Mouse (Mus musculus) liver, adult 2 months (tissue): ENCODE results near the gene D10Jhu81e. TPM values are rescaled to one million over a fixed set of nuclear protein-coding genes. Genes with fewer than 3 reads are reported as not detected.

ENCODE experiments used
- DNase-seq: peaks from one replicate; pipeline ENCODE4 v3.0.0-alpha.2; 2011; ENCODE audit warnings: low read depth, low spot score; ENCODE audit errors: extremely low read depth
- H3K27ac ChIP-seq: fragments of 200-500 bp; replicated peaks from 2 replicates; pipeline ENCODE4 v1.5.1; 2012; ENCODE audit warnings: low read depth, mild to moderate bottlenecking, control low read depth, inconsistent platforms, low read length; ENCODE audit not compliant: insufficient read depth
- H3K27me3 ChIP-seq: fragments of 200-500 bp; 2 replicates; pipeline ENCODE4 v1.6.1; 2012; ENCODE audit warnings: mild to moderate bottlenecking, moderate library complexity, low read length, inconsistent platforms; ENCODE audit not compliant: control insufficient read depth, insufficient read depth
- H3K36me3 ChIP-seq: fragments of 200-500 bp; 2 replicates; pipeline ENCODE4 v1.6.1; 2012; ENCODE audit warnings: low read length, inconsistent platforms; ENCODE audit not compliant: control insufficient read depth, insufficient read depth
- H3K4me1 ChIP-seq: fragments of 200-500 bp; 2 replicates; pipeline ENCODE4 v1.6.1; 2011; ENCODE audit warnings: low read length; ENCODE audit not compliant: control insufficient read depth, insufficient read depth
- H3K4me3 ChIP-seq: fragments of 200-500 bp; 2 replicates; pipeline ENCODE4 v1.5.1; 2011; ENCODE audit warnings: low read depth, mild to moderate bottlenecking, control low read depth, low read length, moderate library complexity; ENCODE audit not compliant: insufficient read depth
- H3K79me2 ChIP-seq: fragments of 200-500 bp; 2 replicates; pipeline ENCODE4 v1.6.1; 2012; ENCODE audit warnings: inconsistent platforms, mild to moderate bottlenecking, low read length, moderate library complexity; ENCODE audit not compliant: control insufficient read depth, insufficient read depth
- H3K9ac ChIP-seq: fragments of 200-500 bp; 2 replicates; pipeline ENCODE4 v1.6.1; 2012; ENCODE audit warnings: low read depth, mild to moderate bottlenecking, control low read depth, inconsistent platforms, low read length
- CTCF ChIP-seq: fragments of 200-500 bp; IDR thresholded peaks from 2 replicates; pipeline ENCODE4 v1.5.1; 2011; ENCODE audit warnings: low read depth, low read length, control low read depth
- POLR2A ChIP-seq: fragments of 200-500 bp; IDR thresholded peaks from 2 replicates; pipeline ENCODE4 v1.6.1; 2011; ENCODE audit warnings: low read length, control low read depth; ENCODE audit not compliant: insufficient read depth; ENCODE audit errors: extremely low read depth
- WGBS: fragments of 180-500 bp; shearing (Covaris S2); methylation state at CpG from one replicate; pipeline ENCODE4 v1.1.7; 2018; 5-methylcytosine and 5-hydroxymethylcytosine counted together
- polyA plus RNA-seq: library from polyadenylated mRNA; depleted of rRNA; stranded (reverse); fragments of >200 nt; gene quantifications from 2 replicates; pipeline ENCODE4 v1.2.3, GENCODE M21; 2012
- total RNA-seq: library from RNA; depleted of rRNA; stranded (reverse); fragments of >200 nt; gene quantifications from 2 replicates; pipeline ENCODE4 v1.2.3, GENCODE M21; 2014

D10Jhu81e gene
- total and polyA plus RNA-seq, 2 experiments = 143 to 274 TPM

GRCm38 (mm10) chr10:78182321-78182720 lies 12.7 kb upstream of the D10Jhu81e start:
- no peaks in the 10 kb centered on the region for H3K27me3 ChIP-seq
- no peak overlapping the region for H3K4me3 ChIP-seq
- H3K4me1 ChIP-seq = peaks cover 13% of the 10 kb centered on the region
- WGBS = 39% methylated on average over 17 of the region's 17 CpGs
- no peak overlapping the region for H3K27ac ChIP-seq
- H3K9ac ChIP-seq = no peak overlapping the region
- peak; percentile 73 for DNase-seq
- TF ChIP-seq CTCF (no peak), POLR2A (no peak)
- H3K79me2 ChIP-seq = no peaks in the 10 kb centered on the region
- H3K36me3 ChIP-seq = peaks cover 6% of the 10 kb centered on the region; the same call in 1 of the 2 replicates

DNA sequence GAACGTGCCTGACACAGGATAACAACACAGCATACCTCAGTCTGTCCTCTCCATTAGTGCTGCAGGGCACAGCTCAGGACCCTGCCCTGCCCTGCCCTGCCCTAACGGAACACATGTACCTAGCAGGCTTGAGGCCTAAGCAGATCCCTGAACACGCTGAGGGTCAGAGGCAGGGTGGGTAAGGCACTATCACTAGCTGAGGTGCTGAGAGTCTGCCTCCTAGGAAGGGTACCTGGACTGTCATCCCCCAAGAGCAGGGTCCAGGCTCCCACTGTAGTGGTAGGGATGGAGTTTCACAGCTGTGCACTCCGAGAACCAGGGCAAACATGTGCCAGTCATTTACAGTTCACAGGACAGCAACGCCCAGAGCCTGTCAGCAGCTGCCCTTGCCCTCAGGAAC lies 4.9 kb upstream of the D10Jhu81e start:
- Histone ChIP-seq H3K36me3 (peaks cover 10% of the 10 kb centered on the region; the same call in 1 of the 2 replicates), H3K27me3 (no peaks in the 10 kb centered on the region), H3K27ac (no peak overlapping the region), H3K79me2 (peaks cover under 1% of the 10 kb centered on the region; the same call in 1 of the 2 replicates), H3K4me3 (no peak overlapping the region), H3K4me1 (peaks cover 8% of the 10 kb centered on the region), H3K9ac (no peak overlapping the region)
- DNase-seq = no peak
- 95% methylated on average over 5 of the region's 5 CpGs for WGBS
- TF ChIP-seq POLR2A (no peak), CTCF (no peak)

DNA sequence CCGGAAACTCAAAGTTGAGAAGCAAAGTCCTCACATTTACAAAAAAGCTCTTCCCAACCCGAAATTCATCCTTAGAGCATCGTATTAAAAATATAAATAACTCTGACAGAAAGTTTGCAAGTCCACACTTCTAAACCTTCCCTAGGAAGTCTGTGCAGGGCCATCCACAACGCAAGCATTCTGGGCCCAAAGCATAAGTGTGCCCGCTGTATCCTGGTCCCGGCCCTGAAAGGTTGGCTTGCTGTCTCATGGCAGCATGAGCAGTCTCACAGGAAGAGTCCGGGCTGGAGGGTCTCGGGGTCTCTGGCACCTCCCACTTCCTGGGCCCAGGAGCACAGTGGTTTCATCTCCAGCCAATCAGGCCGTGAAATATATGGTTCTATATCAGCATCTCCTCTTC lies 2.0 kb upstream of the D10Jhu81e start:
- peaks cover 4% of the 10 kb centered on the region; the same call in 1 of the 2 replicates for H3K79me2 ChIP-seq
- H3K9ac ChIP-seq = no peak overlapping the region
- H3K36me3 ChIP-seq = peaks cover 6% of the 10 kb centered on the region; the same call in 1 of the 2 replicates
- DNase-seq = no peak
- no peaks in the 10 kb centered on the region for H3K27me3 ChIP-seq
- peaks cover 17% of the 10 kb centered on the region for H3K4me1 ChIP-seq
- 92% methylated on average over 9 of the region's 9 CpGs for WGBS
- TF ChIP-seq CTCF = no peak
- no peak for TF ChIP-seq POLR2A
- no peak overlapping the region for H3K27ac ChIP-seq
- no peak overlapping the region for H3K4me3 ChIP-seq

DNA sequence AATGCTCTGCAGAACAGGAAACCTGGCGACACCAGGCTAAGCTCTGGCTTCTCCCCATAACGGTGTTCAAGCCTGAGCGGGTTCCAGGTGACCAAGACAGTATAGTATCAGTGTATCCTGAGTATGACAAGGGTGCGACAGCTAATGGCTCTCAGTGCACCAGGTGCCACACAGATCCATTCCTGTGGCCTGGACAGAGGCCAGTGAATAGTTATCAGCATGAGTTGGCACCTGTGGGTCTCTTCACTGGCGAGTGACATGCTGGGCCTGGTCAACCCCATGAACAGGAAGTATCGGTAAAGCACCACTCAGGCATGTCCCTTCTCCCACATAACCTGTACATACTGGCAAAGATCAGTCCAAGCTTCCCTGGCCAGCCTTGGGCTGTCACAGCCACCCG lies 1.5 kb upstream of the D10Jhu81e start:
- H3K9ac ChIP-seq = no peak overlapping the region
- H3K4me3 ChIP-seq = no peak overlapping the region
- 89% methylated on average over 7 of the region's 7 CpGs for WGBS
- no peak overlapping the region; the same call in 1 of the 2 replicates for H3K27ac ChIP-seq
- H3K36me3 ChIP-seq = peaks cover 6% of the 10 kb centered on the region; the same call in 1 of the 2 replicates
- H3K4me1 ChIP-seq = peaks cover 17% of the 10 kb centered on the region
- no peak for DNase-seq
- peaks cover 4% of the 10 kb centered on the region; the same call in 1 of the 2 replicates for H3K79me2 ChIP-seq
- no peak for TF ChIP-seq CTCF
- TF ChIP-seq POLR2A = no peak
- no peaks in the 10 kb centered on the region for H3K27me3 ChIP-seq

- H3K4me1 ChIP-seq = peaks cover 17% of the 10 kb centered on the region
- no peaks in the 10 kb centered on the region for H3K27me3 ChIP-seq
- peaks cover 4% of the 10 kb centered on the region; the same call in 1 of the 2 replicates for H3K79me2 ChIP-seq
- H3K4me3 ChIP-seq = no peak overlapping the region
- 51% methylated on average over 2 of the region's 2 CpGs for WGBS
- H3K27ac ChIP-seq = peak overlapping the region; percentile 46
- no peak for DNase-seq
- TF ChIP-seq CTCF (no peak), POLR2A (no peak)
- peaks cover 4% of the 10 kb centered on the region; the same call in 1 of the 2 replicates for H3K36me3 ChIP-seq
- no peak overlapping the region for H3K9ac ChIP-seq
These were observed 863 bp upstream of the D10Jhu81e start for GRCm38 (mm10) chr10:78170445-78170844.

GRCm38 (mm10) chr10:78168792-78169191 lies 790 bp downstream of the D10Jhu81e start:
- TF ChIP-seq POLR2A = no peak
- no peak for TF ChIP-seq CTCF
- Histone ChIP-seq H3K4me1 (peaks cover 17% of the 10 kb centered on the region), H3K36me3 (peaks cover 4% of the 10 kb centered on the region; the same call in 1 of the 2 replicates), H3K79me2 (peaks cover 4% of the 10 kb centered on the region; the same call in 1 of the 2 replicates), H3K27ac (peak overlapping the region; percentile 81), H3K27me3 (no peaks in the 10 kb centered on the region), H3K4me3 (peak overlapping the region; percentile 82), H3K9ac (peak overlapping the region; percentile 88)
- WGBS = 40% methylated on average over 11 of the region's 11 CpGs
- no peak for DNase-seq
